Mouse (Mus musculus) thymus, postnatal 36 days (tissue): ENCODE results near the gene Sncg.

Source experiments
- DNase-seq, 2 experiments: peaks; one replicate each; pipeline ENCODE4 v3.0.0; 2022; ENCODE audit warnings: mixed read lengths in 2 of 2

Sncg gene

GRCm38 (mm10) chr14:34339446-34339845 is 35.1 kb downstream of the Sncg start:
- DNase-seq: no peak

- DNase-seq: no peak
These were observed 42.1 kb downstream of the Sncg start for GRCm38 (mm10) chr14:34332476-34332875.

GRCm38 (mm10) chr14:34331886-34332285 is 42.7 kb downstream of the Sncg start:
- DNase-seq: no peak

- DNase-seq: no peak
These were observed 43.9 kb downstream of the Sncg start for GRCm38 (mm10) chr14:34330657-34331158.

GRCm38 (mm10) chr14:34327618-34328017 is 47.0 kb downstream of the Sncg start:
- DNase-seq: no peak

GRCm38 (mm10) chr14:34326606-34327005 is 48.0 kb downstream of the Sncg start:
- no peak for DNase-seq

- DNase-seq: no peak
These were observed 51.0 kb downstream of the Sncg start for GRCm38 (mm10) chr14:34323576-34324085.
